Mouse (Mus musculus) urinary bladder, postnatal 14 days (tissue): ENCODE measurements around the gene Ifnar1.
"Not testable (repeated sequence)": the region's sequence is repeated elsewhere in the genome, so short reads cannot be mapped to it uniquely, and the experiment has no call there.

Source experiments
- DNase-seq: peaks from one replicate; pipeline ENCODE4 v3.0.0; 2021; ENCODE audit warnings: low spot score

The Ifnar1 gene

DNA sequence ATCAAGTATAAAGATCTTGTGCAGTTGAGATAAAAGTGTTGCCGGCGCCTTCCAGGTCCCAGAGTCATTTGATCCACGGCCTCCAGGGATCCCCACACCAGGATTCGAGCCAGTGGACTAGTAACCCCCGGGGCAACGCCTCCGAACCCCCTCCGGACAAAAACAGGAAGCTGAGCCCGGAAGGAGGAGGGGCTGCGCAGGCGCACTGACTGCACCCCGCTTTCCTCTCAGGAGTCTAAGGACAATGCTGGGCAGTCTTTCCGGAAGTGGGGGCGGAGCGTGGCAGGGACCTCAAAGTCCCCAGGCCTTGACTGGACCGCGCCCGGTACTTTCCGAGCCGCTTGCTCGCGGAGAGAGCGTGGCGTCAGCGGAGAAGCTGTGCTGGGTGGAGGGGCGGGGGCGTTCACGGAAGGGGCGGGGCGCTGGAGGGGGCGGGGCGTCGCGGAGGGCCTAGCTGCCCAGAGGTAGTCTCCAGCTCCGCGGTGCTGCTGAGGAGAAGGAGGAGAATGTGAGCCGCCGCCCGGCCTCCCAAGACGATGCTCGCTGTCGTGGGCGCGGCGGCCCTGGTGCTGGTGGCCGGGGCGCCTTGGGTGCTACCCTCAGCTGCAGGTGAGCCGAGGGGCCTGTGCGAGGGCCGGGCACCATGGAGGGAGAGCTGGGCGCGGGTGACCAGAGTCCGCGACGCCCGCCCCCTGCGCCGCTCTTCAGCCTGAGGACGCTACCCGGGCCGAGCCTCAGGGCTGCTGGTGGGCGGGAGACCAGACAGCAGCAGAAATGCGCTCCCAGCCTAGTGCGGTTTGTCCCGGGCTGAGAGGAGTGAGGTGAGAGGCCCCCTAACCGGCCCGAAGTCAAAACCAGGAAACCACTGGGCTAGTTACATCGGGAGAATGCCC, at the start of gene Ifnar1:
Gene Ifnar1 (plus strand): TSS at position 431 of the 893 bp plus-strand sequence.
- DNase-seq: peak; percentile 100

DNA sequence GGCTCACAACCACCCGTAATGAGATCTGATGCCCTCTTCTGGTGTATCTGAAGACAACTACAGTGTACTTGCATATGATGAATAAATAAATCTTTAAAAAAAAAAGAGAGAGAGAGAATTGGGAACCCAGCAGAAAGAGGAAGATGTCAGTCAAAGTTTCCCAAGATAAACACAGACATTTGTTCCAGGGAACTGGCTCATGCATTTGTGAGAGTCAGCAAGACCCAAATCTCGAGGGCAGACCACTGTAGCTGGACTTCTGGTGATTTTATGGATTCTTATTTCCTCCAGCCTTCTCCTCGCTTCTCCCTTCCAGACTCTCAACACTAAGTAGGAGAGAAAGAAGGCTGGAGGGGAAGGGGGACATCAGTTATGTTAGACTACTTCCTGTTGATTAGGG, 47.0 kb upstream of the Ifnar1 start:
- DNase-seq: no peak

DNA sequence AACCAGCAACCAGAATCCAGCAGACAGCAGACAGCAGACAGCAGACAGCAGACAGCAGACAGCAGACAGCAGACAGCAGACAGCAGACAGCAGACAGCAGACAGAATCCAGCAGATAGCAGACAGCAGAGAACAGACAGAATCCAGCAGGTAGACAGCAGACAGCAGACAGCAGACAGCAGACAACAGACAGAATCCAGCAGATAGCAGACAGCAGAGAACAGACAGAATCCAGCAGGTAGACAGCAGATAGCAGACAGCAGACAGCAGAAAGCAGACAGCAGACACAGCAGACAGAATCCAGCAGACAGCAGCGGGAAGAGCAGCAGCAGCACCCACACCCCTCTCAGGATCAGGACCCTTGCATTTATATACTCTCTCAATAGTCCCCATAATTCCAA, 46.4 kb upstream of the Ifnar1 start:
- not testable (repeated sequence) for DNase-seq

DNA sequence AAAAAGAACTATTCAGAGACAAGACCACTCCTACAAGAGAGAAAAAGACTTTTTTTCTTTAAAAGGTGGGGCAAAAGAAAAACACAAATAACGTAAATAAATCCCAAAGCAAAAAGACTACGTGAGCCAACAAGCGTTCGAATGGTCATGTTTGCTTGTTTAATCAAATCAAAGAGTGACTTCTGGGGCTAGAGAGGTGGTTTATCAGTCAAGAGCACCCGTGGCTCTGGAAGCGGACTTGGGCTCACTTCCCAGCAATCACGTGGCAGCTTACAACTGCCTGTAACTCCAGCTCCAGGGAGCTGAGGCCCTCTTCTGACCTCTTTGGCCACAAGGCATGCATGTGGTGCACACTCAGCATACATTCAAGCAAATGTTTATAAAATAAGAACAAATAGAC, 43.7 kb upstream of the Ifnar1 start:
- peak; percentile 35 for DNase-seq

DNA sequence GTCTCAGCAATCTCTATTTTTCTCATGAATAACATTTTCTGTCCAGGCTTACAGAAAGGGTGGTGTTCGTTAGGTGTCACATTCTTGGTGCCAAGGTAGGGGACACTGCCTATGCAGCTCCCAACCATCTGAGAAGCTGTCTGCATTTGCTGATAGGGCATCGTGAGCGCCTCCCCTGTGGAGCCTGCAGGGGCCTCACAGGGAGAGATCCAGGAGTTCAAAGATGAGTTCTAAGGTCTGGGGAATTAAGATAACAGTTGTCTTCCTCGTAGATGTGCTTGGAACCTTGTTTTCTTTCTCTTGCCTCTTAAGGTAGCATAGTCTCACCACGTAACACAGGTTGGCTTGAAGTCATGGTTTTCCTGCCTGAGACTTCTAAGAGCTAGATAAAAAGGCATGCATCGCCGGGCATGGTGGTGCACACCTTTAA, 43.2 kb upstream of the Ifnar1 start:
- DNase-seq: no peak

DNA sequence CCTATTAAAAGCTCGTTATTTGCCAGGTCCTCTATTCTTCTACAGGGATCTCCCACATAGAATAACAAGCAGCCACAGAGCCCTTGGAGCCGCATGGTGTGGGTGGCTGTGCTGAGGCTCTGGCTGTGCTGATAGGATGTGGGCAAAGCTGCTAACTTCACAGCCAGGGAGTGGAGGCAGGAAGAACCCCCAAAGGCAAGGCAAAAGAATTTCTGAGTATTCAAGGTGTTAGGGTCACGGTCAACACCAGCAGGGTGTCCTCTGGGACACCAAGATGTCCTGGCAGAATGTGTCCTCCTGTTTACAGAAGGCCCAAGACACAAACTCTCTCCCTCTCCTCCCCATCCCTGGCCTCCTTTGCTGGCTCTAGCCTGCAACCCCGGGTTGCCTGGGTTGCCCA, 42.6 kb upstream of the Ifnar1 start:
- DNase-seq: no peak

DNA sequence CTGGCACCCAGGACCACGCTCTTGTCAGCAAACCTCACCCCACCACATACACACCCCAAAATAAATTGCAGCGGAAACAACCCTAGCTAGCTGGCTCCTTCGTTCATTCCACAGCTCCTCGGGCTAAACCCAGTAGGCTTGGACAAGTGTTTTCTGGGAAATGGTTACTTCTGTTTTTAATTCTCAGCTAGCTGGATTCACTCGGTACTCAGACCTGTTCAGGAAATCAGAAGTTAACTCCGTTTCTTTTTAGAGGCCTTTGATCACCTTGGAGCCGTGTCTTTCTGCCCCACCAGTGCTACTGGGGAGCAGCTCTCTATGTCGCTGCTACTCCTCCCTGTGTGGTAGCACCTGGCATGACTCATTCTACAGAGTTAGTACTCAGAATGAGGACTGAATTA, 41.8 kb upstream of the Ifnar1 start:
- DNase-seq: no peak

DNA sequence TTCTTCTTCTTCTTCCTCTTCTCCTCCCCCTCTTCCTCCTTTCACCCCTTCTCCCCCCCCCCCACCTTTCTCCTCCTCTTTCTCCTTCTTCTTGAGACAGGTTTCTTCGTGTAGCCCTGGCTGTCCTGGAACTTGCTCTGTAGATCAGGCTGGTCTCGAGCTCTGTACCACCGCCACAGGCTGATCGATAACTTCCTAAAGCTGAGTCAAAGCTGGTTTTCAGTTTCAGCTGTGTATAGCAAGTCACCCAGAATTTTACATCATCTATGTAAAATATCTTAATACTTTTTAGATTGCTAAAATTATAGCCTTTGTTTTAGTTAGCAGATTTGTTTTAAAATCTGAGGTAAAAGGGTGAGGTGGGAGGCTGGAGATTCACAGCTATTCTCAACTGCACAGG, 40.2 kb upstream of the Ifnar1 start:
- no peak for DNase-seq

DNA sequence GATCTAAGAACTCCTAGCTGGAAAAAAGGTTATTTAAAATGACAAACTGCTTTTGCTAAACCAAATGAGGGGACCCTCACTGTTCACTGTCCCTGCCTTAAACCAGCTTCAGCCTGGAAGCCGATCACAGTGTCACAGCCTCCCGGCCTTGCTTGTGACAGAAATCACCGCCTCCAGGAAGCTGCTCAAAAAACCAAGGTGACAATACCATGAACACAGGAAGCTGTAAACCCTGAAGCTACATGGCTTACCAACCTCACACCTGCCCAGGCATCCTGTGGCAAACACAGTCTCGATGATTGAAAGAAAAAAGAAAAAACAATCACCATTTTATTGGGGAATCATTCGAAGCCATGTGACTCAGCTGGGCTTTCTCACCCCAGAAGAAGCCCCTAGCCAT, 39.5 kb upstream of the Ifnar1 start:
- DNase-seq: no peak

DNA sequence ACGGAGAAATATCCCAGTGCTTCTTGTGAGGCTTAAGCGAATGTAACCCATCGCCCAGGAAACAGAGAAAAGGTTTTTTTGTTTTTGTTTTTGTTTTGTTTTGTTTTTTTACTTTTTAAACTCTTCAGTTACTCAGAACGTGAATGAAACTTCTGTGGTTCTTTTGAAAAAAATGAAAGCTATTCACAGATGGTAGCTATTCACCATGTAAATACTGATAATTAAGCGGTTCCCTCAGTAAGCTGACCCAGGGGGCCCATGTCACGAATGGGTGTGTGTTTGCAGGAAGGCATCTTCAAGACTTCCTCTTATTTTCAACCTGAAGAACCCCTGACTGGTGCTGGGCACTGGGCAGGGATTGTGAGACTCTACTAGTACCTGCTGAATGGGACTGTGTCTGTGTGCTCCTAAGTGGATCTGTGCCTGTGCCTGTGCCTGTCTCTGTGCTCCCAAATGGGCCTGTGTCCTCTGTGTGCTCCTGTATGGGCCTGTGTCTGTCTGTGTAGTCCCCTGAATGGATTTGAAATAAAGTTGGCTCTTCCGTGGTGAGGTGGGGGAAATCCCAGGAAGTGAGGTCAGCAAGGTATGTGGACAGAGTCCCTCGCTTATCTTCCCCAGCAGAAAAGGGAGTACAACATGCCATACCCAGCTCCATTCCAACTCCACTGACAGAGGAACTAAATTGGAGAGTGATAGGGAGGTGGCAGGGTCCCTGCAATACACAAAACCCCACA, 38.1 kb upstream of the Ifnar1 start:
- DNase-seq: no peak

DNA sequence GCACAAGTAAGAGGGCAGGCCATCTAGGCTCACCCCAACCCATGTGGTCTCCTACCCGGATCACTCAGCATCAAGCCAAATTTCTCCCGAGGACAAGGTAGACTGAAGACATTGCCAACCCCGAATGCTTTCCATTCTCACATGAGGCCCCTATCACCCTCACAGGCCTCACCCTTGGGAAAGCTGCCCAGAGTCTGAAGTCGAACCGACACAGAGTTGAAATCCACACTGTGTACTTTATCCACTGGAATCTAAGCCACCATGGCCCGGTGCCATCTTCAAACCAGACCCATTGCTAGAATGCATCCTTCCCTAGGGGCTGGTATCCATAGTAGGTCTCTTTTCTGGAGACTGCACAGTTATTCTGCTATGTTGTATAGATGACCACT, 37.5 kb upstream of the Ifnar1 start:
- DNase-seq: no peak

DNA sequence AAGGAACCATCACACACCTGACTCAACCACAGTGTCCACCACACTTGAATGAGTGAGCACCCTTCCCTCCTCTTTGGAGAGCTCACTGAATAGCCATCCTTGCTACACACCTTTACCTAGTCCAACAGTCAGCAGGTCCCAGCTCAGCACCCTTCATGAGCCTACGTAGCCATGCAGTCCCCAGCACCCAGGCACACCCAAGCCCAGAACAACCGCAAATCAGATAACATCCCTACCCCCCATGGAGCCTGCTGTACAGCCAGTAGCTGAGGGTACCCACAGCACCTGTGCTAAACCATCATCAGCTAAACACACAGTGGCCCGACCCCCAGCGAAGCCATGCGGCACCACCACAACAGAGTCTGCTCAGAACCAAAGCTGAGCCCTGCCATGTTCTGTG, 37.0 kb upstream of the Ifnar1 start:
- DNase-seq: no peak

DNA sequence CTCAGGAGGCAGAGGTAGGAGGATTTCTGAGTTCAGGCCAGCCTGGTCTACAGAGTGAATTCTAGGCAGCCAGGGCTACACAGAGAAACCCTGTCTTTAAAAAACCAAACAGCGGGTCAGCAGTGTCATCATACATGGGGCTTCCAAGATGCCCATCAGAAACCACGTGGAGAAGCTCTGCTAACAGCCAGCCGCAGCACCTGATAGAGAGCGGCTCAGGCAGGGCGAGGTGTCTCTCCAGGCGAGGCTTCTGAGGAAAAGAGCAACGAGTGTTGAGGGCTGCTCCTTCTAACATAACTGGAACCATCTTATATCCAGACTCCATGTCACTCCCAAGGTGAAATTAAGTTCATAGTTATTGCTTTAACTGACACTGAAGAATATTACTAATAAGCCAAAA, 36.1 kb upstream of the Ifnar1 start:
- no peak for DNase-seq

DNA sequence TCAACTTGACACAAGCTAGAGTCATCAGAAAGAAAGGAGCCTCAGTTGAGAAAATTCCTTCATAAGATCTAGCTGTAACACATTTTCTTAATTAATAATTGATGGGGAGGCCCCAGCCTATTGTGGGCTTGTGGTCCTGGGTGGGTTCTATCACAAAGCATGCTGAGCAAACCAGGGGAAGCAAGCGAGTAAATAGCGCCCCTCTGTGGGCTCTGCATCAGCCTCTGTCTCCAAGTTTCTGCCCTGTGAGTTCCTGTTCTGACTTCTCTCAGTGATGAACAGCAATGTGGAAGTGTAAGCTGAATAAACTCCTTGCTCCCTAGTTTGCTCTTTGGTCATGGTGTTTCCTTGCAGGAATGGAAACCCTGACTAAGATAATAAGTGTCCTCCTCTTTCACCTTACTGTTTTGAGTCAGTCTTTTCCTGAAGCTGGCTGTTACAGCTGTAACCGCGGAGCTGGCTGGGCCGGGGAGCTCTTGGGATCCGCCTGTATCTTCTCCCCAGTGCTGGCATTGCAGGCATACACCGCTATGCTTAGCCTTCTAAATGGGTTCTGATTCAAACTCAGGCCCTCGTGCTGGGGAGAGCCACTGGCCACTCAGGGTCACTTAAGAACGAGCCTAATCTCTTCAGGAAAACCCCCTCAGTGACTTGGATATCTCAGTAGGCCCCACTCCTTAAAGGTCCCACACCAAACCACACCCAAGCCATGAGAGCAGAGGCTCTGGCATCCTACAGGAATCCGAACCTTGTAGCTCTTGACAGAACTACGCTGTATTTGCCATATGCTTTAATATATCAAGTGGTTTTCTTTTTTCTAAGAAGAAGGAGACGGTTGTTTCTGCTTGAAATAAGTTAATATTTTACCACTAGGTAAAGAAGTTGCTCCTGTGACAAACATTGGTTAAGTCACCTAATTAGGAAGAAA, 34.6 kb upstream of the Ifnar1 start:
- no peak for DNase-seq

DNA sequence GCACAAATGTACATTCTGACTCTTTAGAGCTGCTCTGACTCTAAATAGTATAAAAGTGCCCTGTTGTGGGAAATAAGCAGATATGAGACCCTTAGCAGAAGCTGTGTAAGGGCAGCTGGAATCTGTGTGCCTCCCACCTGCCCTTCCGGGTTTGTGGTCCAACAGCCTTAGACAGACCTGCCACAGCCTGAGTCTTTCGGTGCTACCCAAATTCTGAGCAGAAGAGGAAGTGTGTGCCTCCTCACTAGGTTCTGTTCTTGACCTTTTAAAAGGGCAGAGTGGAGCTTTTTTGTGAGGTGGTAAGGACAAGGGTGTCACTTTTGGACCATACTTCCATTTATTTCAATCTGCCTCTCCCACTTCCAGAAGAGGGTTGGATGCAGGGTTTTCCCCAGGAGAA, 33.1 kb upstream of the Ifnar1 start:
- no peak for DNase-seq

DNA sequence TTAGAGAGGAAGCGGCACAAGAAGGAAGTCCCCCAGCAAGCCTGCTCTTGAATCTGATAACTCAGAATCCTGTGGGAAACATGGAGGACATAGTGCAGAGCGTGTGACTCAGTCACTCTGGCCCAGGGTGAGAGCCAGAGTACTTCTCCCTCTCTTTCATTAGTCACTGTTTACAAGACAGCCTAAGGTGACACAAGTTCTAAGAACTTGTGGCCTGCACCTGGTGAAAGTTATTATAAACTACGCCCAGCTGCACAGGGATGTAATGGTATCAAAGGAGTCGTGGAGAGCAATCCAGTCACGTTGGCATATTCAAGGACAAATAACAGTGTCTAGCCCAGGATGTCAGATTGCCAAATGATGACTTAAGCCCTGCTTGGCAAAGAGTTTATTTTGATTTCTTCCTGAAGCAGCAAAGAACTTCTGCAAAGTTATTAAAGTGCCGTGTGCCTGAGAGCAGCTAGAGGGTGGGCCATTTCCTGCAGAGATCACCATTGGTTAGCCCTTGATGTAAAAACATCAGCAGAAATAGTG, 32.6 kb upstream of the Ifnar1 start:
- DNase-seq: no peak

DNA sequence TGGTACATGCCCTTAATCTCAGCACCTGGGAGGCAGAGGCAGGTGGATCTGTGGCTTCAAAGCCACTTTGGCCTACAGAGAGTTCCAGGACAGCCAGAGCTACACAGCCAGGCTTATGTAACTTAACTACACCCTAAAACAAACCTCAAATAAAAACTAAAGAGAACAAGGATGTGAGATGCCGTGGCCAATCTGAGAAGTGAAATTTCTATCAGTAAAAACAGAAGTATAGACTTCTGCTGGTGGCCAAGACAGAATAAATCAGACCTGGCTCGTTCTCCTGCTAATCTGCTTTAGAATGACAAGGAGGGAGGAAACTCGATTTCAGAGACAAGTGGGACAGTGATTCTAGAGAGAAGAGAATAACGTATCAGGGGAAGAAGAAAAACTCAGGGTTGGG, 29.2 kb upstream of the Ifnar1 start:
- no peak for DNase-seq

DNA sequence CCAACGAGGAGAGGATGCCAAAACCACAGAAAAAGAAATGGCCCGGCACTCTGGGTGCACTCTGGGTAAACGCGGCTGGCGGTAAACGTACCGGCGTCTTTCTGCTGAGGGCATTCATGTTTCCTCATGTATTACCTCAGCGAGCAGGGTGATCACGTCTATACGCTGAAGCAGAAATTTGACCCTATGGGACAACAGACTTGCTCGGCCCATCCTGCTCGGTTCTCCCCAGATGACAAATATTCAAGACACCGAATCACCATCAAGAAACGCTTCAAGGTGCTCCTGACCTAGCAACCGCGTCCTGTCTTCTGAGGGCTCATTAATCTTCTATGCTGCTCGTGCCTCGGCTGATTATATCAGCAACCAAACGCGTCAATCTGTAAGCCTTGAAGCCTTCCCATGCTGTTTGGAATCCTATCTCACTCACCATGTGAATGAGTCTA, 26.7 kb upstream of the Ifnar1 start:
- no peak for DNase-seq

DNA sequence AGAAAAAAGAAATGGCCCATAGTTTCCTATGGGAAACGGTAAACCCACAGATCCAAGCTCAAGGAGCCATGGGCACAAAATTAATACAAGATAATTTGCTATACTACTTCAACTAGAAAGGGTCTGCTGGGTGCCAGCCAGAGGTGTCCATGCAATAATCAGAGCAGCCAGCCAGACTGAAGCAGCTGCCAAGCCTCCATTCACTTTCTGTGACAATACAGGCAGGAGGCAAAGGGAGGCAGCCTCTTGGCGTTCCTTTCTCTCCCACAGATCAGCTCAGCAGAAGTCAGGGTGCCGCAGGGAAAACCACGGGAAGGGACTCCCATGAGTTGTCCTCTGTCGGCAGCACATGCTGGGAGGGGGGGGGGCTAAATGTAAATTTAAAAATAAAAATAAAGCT, 26.1 kb upstream of the Ifnar1 start:
- no peak for DNase-seq

DNA sequence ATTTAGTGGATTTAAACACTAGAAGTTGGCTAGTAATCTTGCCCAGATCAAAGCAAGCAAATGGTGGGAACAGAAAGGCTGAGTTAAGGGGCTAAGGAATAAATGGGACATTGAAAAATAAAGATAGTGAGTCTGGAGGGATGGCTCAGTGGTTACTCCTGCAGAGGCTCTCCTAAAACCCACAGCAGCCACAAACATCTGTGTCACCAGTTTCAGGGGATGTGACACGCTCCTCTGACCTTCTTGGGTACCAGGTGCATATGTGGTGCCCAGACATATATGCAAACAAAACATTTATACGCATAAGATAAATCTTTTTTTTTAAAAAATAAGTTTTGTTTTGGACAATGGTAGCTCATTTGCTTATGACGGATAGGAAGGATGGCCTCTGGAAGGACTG, 25.6 kb upstream of the Ifnar1 start:
- DNase-seq: no peak

DNA sequence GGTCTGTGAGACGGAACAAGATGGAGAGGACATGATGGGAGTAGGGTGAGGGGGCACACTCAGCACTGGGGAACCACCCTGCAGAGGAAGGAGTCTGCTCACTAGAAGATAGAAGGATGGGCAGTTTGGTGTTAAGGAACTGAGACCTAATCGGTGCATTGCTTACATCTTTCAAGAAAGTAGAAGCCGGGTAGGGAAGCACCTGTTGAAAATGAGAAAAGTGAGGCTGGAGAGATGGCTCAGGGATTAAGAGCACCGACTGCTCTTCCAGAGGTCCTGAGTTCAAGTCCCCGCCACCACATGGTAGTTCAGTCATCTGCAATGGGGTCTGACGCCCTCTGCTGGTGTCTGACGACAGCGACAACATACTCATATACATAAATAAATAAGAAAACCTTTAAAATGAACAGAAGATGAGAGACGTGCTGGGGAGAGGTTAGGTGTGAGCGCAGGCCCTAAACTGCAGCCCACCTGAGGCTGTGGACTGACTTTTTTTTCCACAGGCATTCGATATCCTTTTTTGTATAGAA, 25.1 kb upstream of the Ifnar1 start:
- no peak for DNase-seq
